Mouse (Mus musculus): Measurements from ENCODE around the gene Hat1. TPM values are rescaled to one million over a fixed set of nuclear protein-coding genes. Genes with fewer than 3 reads are reported as not detected.

Hat1 gene
- polyA plus RNA-seq, 1 experiment from 2014 or later, result 120 TPM

DNA sequence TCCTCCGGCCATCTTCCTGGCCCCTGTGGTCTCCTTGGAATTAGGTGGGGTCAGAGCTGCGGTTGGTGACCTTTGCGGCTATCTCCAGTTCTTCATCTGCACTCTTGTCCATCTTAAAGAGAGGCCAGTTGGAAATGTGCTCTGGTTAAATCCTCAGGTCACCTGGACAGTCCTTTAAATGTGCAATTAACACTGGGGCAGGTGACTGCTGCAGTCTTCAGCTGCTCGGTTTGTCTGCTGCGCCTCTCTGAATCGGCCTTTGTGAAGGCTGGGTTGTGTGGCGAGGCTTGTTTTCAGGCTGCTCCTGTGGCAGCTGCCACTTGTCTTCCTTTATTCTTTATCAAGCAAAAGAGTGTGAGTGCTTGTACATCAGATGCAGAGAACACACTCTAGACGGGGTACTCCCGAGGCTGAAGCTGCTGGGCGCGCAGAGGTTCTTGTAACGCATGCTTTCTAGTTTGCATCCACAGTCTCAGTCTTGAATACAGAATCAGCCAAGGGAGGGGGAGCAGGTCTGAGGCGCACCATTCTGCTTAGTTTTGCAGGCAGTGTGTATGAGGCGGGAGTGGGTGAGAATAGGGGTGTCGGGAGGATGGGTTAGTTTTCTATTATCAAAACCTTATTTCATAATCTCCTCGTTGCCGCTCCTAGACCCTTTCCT lies 56.9 kb downstream of the Hat1 start:
- ATAC-seq (ENCODE audit: insufficient number of reproducible peaks, insufficient read depth, low FRiP score, low read depth), result no peak
- no peaks in the 10 kb centered on the region for H3K9me3 ChIP-seq (ENCODE audit: control insufficient read depth, low read depth, low read length)
- H3K4me2 ChIP-seq (replicated peaks; ENCODE audit: low read depth, low read length), result no peak overlapping the region
- H3K4me1 ChIP-seq (ENCODE audit: control insufficient read depth, insufficient read depth, low read length), result no peaks in the 10 kb centered on the region
- no peak overlapping the region for H3K9ac ChIP-seq (replicated peaks; ENCODE audit: low read depth, low read length)
- H3K36me3 ChIP-seq (ENCODE audit: control insufficient read depth, insufficient read depth, low read length), result peaks cover 6% of the 10 kb centered on the region; the same call in 1 of the 2 replicates
- H3K27me3 ChIP-seq (ENCODE audit: control insufficient read depth, insufficient read depth, low read length), result no peaks in the 10 kb centered on the region
- WGBS, result 56% methylated on average over 17 of the region's 17 CpGs
- H3K27ac ChIP-seq (ENCODE audit: low read length), result no peak overlapping the region
- H3K4me3 ChIP-seq (ENCODE audit: low read depth, low read length), result no peak overlapping the region

DNA sequence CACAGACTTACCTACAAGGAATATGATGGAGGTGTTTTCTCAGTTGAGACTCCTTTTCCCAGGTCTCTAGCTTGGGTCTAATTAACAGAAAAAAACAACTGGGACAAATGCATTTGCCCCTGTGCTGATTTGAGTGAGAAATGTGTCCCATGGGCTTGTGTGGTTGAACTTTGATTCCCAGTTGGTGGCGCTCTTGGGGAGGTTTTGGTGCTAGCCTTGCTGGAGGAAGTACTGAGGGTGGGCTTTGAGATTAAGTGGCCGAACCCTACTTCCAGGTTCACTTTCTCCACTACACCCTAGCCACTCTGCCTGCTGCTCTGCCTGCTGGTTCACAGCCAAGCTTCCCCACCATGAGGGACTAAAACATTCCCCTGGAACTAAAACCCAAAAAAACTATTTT lies 60.8 kb downstream of the Hat1 start:
- no peak for ATAC-seq (ENCODE audit: insufficient number of reproducible peaks, insufficient read depth, low FRiP score, low read depth)
- 16% methylated on average over 2 of the region's 2 CpGs for WGBS
- Histone ChIP-seq H3K27ac (ENCODE audit: low read length) (no peak overlapping the region), H3K4me1 (ENCODE audit: control insufficient read depth, insufficient read depth, low read length) (no peaks in the 10 kb centered on the region), H3K9me3 (ENCODE audit: control insufficient read depth, low read depth, low read length) (no peaks in the 10 kb centered on the region), H3K4me2 (replicated peaks; ENCODE audit: low read depth, low read length) (no peak overlapping the region), H3K27me3 (ENCODE audit: control insufficient read depth, insufficient read depth, low read length) (0 out of 2 replicates have a peak, but pooled peaks cover 4% of the 10 kb centered on the region), H3K9ac (replicated peaks; ENCODE audit: low read depth, low read length) (no peak overlapping the region), H3K36me3 (ENCODE audit: control insufficient read depth, insufficient read depth, low read length) (no peaks in the 10 kb centered on the region), H3K4me3 (ENCODE audit: low read depth, low read length) (no peak overlapping the region)

DNA sequence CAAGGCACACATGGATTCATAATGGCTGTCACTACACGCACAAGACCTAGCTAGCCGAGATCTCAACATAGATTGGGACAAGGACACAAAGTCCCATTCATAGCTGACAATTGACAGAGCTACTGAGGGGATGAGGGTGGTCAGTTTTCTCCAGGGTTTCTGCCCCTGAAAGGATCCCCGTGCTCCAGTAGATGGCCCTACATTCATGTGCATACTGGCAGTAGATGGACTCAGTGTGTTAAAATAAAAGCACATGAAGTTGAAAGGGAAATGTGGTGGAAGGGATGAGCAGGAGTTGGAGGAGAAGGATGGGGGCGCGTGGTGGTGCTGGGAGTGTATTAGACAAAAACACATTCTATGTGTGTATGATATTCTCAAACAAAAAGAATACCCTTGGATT lies 63.0 kb downstream of the Hat1 start:
- 0 out of 2 replicates have a peak, but pooled peaks cover 4% of the 10 kb centered on the region for H3K27me3 ChIP-seq (ENCODE audit: control insufficient read depth, insufficient read depth, low read length)
- H3K4me1 ChIP-seq (ENCODE audit: control insufficient read depth, insufficient read depth, low read length), result no peaks in the 10 kb centered on the region
- H3K27ac ChIP-seq (ENCODE audit: low read length), result no peak overlapping the region
- H3K9ac ChIP-seq (replicated peaks; ENCODE audit: low read depth, low read length), result no peak overlapping the region
- no peak overlapping the region for H3K4me2 ChIP-seq (replicated peaks; ENCODE audit: low read depth, low read length)
- no peaks in the 10 kb centered on the region for H3K36me3 ChIP-seq (ENCODE audit: control insufficient read depth, insufficient read depth, low read length)
- WGBS, result 67% methylated on average over 5 of the region's 5 CpGs
- ATAC-seq (ENCODE audit: insufficient number of reproducible peaks, insufficient read depth, low FRiP score, low read depth), result no peak
- no peak overlapping the region for H3K4me3 ChIP-seq (ENCODE audit: low read depth, low read length)
- no peaks in the 10 kb centered on the region for H3K9me3 ChIP-seq (ENCODE audit: control insufficient read depth, low read depth, low read length)

DNA sequence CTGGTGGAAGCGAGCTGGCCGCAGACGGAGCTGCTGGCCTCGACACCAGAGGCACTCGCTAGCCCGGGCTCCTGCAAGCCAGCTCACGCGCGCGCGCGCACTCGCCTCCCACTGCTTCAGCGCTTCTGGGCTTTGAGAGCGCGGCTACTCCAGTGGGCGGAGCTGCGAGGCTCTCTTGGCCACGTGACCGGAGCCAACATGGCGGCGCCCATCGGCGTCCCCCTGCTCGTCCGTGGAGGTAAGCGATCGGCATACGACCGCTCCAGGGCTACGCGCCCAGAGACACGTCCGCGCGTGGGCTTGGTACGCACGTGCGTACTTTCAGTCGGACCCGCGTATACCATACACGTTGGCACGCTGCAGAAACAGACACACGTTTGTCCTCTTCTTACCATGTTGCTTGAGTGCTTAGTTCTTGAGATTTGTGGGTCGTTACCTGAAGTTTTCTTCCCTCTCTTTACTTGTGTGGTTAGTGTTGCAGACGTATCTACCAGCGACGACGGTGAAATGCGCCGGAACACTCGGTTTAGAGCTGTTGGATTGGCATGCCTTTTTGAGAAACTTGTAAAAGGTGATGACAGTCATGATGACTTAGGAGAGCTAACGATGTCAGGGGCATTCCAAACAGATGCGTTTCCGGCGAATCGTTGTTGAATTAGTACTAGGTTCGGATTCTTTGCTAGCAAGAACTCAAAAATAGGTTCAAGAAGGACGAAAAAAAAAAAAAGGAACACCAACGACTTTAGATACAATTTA lies 64.6 kb downstream of the Hat1 start, which contains the start of gene Metap1d:
Metap1d (plus strand) TSS at position 116 of the 756 bp plus-strand sequence.
- Histone ChIP-seq H3K27me3 (ENCODE audit: control insufficient read depth, insufficient read depth, low read length) (0 out of 2 replicates have a peak, but pooled peaks cover 4% of the 10 kb centered on the region), H3K4me2 (replicated peaks; ENCODE audit: low read depth, low read length) (peak within 1 kb of the TSS; percentile 48), H3K36me3 (ENCODE audit: control insufficient read depth, insufficient read depth, low read length) (no peaks in the 10 kb centered on the region), H3K4me1 (ENCODE audit: control insufficient read depth, insufficient read depth, low read length) (no peaks in the 10 kb centered on the region), H3K9me3 (ENCODE audit: control insufficient read depth, low read depth, low read length) (no peaks in the 10 kb centered on the region), H3K9ac (replicated peaks; ENCODE audit: low read depth, low read length) (peak within 1 kb of the TSS; percentile 19; the same call in 1 of the 2 replicates), H3K27ac (ENCODE audit: low read length) (no peak within 1 kb of the TSS), H3K4me3 (ENCODE audit: low read depth, low read length) (peak within 1 kb of the TSS; percentile 36)
- ATAC-seq (ENCODE audit: insufficient number of reproducible peaks, insufficient read depth, low FRiP score, low read depth), result peak; percentile 96
- WGBS, result under 1% methylated on average over 61 of the region's 61 CpGs

DNA sequence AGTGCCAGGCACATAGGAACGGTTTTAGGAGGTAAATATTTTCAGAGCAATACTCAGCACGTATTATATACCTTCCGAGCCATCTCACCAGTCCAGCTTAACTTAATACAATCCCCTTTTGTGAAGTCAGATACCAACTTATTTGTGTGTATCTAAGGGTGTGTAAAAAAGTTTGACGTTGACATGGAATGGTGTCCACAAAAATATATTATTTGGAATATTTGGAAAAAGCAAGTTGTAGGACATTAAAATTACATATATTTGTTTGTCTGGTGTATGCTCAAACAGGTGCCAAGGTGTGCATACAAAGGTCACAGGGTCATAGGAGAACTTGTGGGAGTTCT lies 65.1 kb downstream of the Hat1 start:
- H3K27me3 ChIP-seq (ENCODE audit: control insufficient read depth, insufficient read depth, low read length), result 0 out of 2 replicates have a peak, but pooled peaks cover 4% of the 10 kb centered on the region
- no peak overlapping the region for H3K27ac ChIP-seq (ENCODE audit: low read length)
- peak overlapping the region; percentile 36 for H3K4me3 ChIP-seq (ENCODE audit: low read depth, low read length)
- H3K9ac ChIP-seq (replicated peaks; ENCODE audit: low read depth, low read length), result no peak overlapping the region
- ATAC-seq (ENCODE audit: insufficient number of reproducible peaks, insufficient read depth, low FRiP score, low read depth), result no peak
- 30% methylated on average over 4 of the region's 4 CpGs for WGBS
- no peaks in the 10 kb centered on the region for H3K4me1 ChIP-seq (ENCODE audit: control insufficient read depth, insufficient read depth, low read length)
- H3K9me3 ChIP-seq (ENCODE audit: control insufficient read depth, low read depth, low read length), result no peaks in the 10 kb centered on the region
- peak overlapping the region; percentile 48 for H3K4me2 ChIP-seq (replicated peaks; ENCODE audit: low read depth, low read length)
- no peaks in the 10 kb centered on the region for H3K36me3 ChIP-seq (ENCODE audit: control insufficient read depth, insufficient read depth, low read length)

DNA sequence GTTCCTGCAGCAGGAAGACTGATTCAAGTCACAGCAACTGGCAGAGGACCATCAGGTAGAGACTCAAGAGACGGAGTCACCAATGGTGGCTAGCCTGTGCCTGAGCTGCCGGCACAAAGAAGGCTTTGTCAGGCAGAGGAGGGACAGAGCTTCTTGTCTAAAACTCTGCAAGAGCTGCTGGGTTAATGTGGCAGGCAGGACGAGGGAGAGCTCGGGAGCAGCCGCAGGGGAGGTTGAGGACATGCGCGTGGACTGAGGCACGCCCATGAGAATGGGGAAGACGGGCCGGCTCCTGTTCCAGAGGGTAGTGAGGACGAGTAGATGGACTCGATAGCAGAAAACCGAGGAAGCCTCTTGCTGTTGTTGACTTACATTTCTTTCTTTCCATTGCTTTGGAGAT lies 69.9 kb downstream of the Hat1 start:
- Histone ChIP-seq H3K4me2 (replicated peaks; ENCODE audit: low read depth, low read length) (no peak overlapping the region), H3K4me1 (ENCODE audit: control insufficient read depth, insufficient read depth, low read length) (no peaks in the 10 kb centered on the region), H3K4me3 (ENCODE audit: low read depth, low read length) (no peak overlapping the region), H3K36me3 (ENCODE audit: control insufficient read depth, insufficient read depth, low read length) (no peaks in the 10 kb centered on the region), H3K9me3 (ENCODE audit: control insufficient read depth, low read depth, low read length) (no peaks in the 10 kb centered on the region), H3K27ac (ENCODE audit: low read length) (no peak overlapping the region), H3K27me3 (ENCODE audit: control insufficient read depth, insufficient read depth, low read length) (no peaks in the 10 kb centered on the region), H3K9ac (replicated peaks; ENCODE audit: low read depth, low read length) (no peak overlapping the region)
- no peak for ATAC-seq (ENCODE audit: insufficient number of reproducible peaks, insufficient read depth, low FRiP score, low read depth)
- 68% methylated on average over 13 of the region's 13 CpGs for WGBS

DNA sequence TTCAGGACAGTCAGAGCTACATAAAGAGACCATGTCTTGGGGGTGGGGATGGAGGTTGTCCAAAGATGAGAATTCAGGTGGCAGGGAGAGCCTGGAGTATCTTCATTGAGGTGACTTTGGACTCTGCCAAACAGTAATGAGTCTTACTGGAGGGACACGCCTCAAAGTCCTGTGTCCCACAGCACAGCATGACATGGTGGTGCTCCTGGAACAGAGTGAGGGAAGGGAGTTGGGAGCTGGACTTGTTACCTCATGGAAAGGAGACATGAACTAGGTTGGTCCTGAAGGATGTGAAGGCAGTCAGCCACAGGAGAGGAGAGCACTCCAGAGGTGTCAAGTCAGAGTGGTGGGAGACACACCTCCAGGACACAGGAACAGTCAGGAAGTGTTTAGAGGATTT lies 70.9 kb downstream of the Hat1 start:
- Histone ChIP-seq H3K4me3 (ENCODE audit: low read depth, low read length) (no peak overlapping the region), H3K4me1 (ENCODE audit: control insufficient read depth, insufficient read depth, low read length) (no peaks in the 10 kb centered on the region), H3K27me3 (ENCODE audit: control insufficient read depth, insufficient read depth, low read length) (no peaks in the 10 kb centered on the region), H3K4me2 (replicated peaks; ENCODE audit: low read depth, low read length) (no peak overlapping the region), H3K9me3 (ENCODE audit: control insufficient read depth, low read depth, low read length) (no peaks in the 10 kb centered on the region), H3K27ac (ENCODE audit: low read length) (no peak overlapping the region), H3K36me3 (ENCODE audit: control insufficient read depth, insufficient read depth, low read length) (no peaks in the 10 kb centered on the region), H3K9ac (replicated peaks; ENCODE audit: low read depth, low read length) (no peak overlapping the region)
- no peak for ATAC-seq (ENCODE audit: insufficient number of reproducible peaks, insufficient read depth, low FRiP score, low read depth)
- WGBS, result 88% methylated on average over 1 of the region's 1 CpGs

DNA sequence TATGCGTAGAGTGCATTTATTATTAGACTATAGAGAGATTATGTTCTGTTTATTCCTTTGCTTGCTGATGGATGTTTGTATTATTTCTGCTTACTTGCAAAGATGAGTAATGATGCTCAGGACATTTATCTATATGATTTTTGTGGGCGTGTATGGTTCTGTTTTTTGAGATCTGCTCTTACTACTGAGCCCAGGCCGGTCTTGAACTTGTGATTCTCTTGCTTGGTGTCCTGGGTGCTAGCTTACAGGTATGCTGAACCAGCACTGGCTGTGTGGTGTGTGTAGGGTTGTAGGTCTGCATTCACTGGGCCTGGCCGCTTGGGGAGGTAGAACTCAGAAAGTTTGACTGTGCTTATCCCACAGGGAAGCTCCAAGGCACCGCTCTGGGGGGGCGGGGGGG lies 72.4 kb downstream of the Hat1 start:
- H3K4me3 ChIP-seq (ENCODE audit: low read depth, low read length), result no peak overlapping the region
- H3K4me1 ChIP-seq (ENCODE audit: control insufficient read depth, insufficient read depth, low read length), result no peaks in the 10 kb centered on the region
- no peaks in the 10 kb centered on the region for H3K27me3 ChIP-seq (ENCODE audit: control insufficient read depth, insufficient read depth, low read length)
- ATAC-seq (ENCODE audit: insufficient number of reproducible peaks, insufficient read depth, low FRiP score, low read depth), result peak; percentile 23; the same call in 1 of the 2 replicates
- no peak overlapping the region for H3K27ac ChIP-seq (ENCODE audit: low read length)
- H3K9ac ChIP-seq (replicated peaks; ENCODE audit: low read depth, low read length), result no peak overlapping the region
- WGBS, result 62% methylated on average over 6 of the region's 6 CpGs
- H3K36me3 ChIP-seq (ENCODE audit: control insufficient read depth, insufficient read depth, low read length), result no peaks in the 10 kb centered on the region
- H3K4me2 ChIP-seq (replicated peaks; ENCODE audit: low read depth, low read length), result no peak overlapping the region
- no peaks in the 10 kb centered on the region for H3K9me3 ChIP-seq (ENCODE audit: control insufficient read depth, low read depth, low read length)

Measured in stomach, embryonic 14.5 days (tissue).